17 mouse cellular contexts compared by ENCODE assay signal in the genomic region with DNA sequence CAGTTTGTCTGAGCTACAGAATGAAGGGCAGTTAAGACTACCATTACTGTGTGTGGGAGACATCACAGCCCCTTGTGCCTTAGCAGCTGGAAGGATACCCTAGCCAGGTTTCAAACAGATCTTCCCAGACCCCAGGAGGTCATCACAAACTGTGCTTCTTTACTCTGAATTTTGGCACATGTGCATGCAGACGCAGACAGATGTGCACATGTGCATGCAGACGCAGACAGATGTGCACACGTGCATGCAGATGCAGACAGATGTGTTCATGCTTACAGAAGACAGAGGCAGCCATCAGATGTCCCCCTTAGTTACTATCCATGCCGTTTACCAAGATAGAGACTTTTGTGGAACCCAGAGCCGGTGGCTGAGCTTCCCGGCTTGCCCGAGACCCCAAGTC. TPM values are rescaled to one million over a fixed set of nuclear protein-coding genes. Genes with fewer than 3 reads are reported as not detected.
DNase-seq lines count a peak whose midpoint lies in the region; ATAC-seq and TF ChIP-seq lines count a peak whose summit lies in the region.
"Had no signal": no experiment of that assay in that cellular context is flagged by ENCODE, and none has a peak within 500 bp of the region (broad histone marks: within the 10 kb centered on the region; RNA-seq: fewer than 3 reads in every experiment).

No protein-coding gene starts in this region.

- no peak for TF ChIP-seq CTCF in heart, adult 2 months (IDR thresholded peaks at IDR 0.05)
- TF ChIP-seq CTCF in lung, adult 2 months (IDR thresholded peaks at IDR 0.05; ENCODE audit: insufficient read depth, low read length): no peak

- no peaks in the 10 kb centered on the region for H3K9me3 ChIP-seq in midbrain, embryonic 11.5 days (ENCODE audit: control insufficient read depth, low read length)
- H3K9me3 ChIP-seq in midbrain, embryonic 14.5 days (ENCODE audit: control insufficient read depth, low read length): no peaks in the 10 kb centered on the region
- H3K9me3 ChIP-seq in liver, embryonic 12.5 days (replicated peaks): no peaks in the 10 kb centered on the region
- no peaks in the 10 kb centered on the region for H3K9me3 ChIP-seq in neural tube, embryonic 15.5 days (replicated peaks)
- H3K9me3 ChIP-seq: heart, embryonic 12.5 days; hindbrain, embryonic 12.5 days; midbrain, embryonic 12.5 days had no signal

- H3K36me3 ChIP-seq in heart, adult 2 months (ENCODE audit: control insufficient read depth, insufficient read depth, low read length): peaks cover 2% of the 10 kb centered on the region; the same call in 1 of the 2 replicates
- 0 out of 2 replicates have a peak, but pooled peaks cover 2% of the 10 kb centered on the region for H3K36me3 ChIP-seq in midbrain, embryonic 11.5 days (ENCODE audit: control insufficient read depth, insufficient read depth, low read length)
- no peaks in the 10 kb centered on the region for H3K36me3 ChIP-seq in midbrain, embryonic 14.5 days (ENCODE audit: control insufficient read depth, insufficient read depth, low read length)
- H3K36me3 ChIP-seq in liver, embryonic 12.5 days: peaks cover 47% of the 10 kb centered on the region
- H3K36me3 ChIP-seq in neural tube, embryonic 15.5 days: no peaks in the 10 kb centered on the region
- H3K36me3 ChIP-seq: hindbrain, embryonic 12.5 days had no signal

- intact Hi-C loops in heart, adult 2 months (cut with DNase I): no loop called here
- intact Hi-C loops in heart, postnatal 36 days (cut with DNase I): no loop called here

- no peak overlapping the region for H3K9ac ChIP-seq in heart, adult 2 months (ENCODE audit: low read depth, low read length)
- H3K9ac ChIP-seq in midbrain, embryonic 11.5 days (ENCODE audit: low read length): no peak overlapping the region
- no peak overlapping the region for H3K9ac ChIP-seq in midbrain, embryonic 14.5 days (replicated peaks; ENCODE audit: low read length)
- H3K9ac ChIP-seq in liver, embryonic 12.5 days: no peak overlapping the region
- H3K9ac ChIP-seq in neural tube, embryonic 15.5 days (replicated peaks): no peak overlapping the region
- H3K9ac ChIP-seq: heart, embryonic 12.5 days; midbrain, embryonic 12.5 days had no signal

- peaks cover 4% of the 10 kb centered on the region; the same call in 1 of the 2 replicates for H3K79me2 ChIP-seq in heart, adult 2 months (replicated peaks; ENCODE audit: control insufficient read depth, insufficient read depth, low read length)

- H3K4me2 ChIP-seq in midbrain, embryonic 11.5 days: no peak overlapping the region
- no peak overlapping the region for H3K4me2 ChIP-seq in midbrain, embryonic 14.5 days (ENCODE audit: low read length)
- H3K4me2 ChIP-seq in liver, embryonic 12.5 days: peak overlapping the region; percentile 73
- no peak overlapping the region for H3K4me2 ChIP-seq in neural tube, embryonic 15.5 days
- H3K4me2 ChIP-seq: heart, embryonic 12.5 days; hindbrain, embryonic 12.5 days; midbrain, embryonic 12.5 days had no signal

- no peak for TF ChIP-seq POLR2A in heart, adult 2 months (IDR thresholded peaks at IDR 0.05; ENCODE audit: insufficient read depth, low read depth, low read length)
- no peak for TF ChIP-seq POLR2A in lung, adult 2 months (IDR thresholded peaks at IDR 0.05; ENCODE audit: borderline replicate concordance, extremely low read depth, low read depth, low read length)

- DNase-seq in heart, adult 2 months: peak in 1 of 2 experiments; percentile 13
- no peak for DNase-seq in heart, postnatal 36 days
- peak; percentile 10 for DNase-seq in midbrain, embryonic 11.5 days (ENCODE audit: low spot score, missing footprints)
- no peak for DNase-seq in midbrain, embryonic 14.5 days
- no peak for DNase-seq in lung, adult 2 months
- DNase-seq: adrenal gland, postnatal 36 days; gastrocnemius, postnatal 14 days; kidney, adult 9 months; layer of hippocampus, adult 9-11 months; left cerebral cortex, postnatal 4 days; lung, postnatal 10 days; right cerebral cortex, postnatal 25 days had no signal

- peaks cover 59% of the 10 kb centered on the region for H3K4me1 ChIP-seq in heart, adult 2 months (ENCODE audit: control insufficient read depth, insufficient read depth, low read length)
- H3K4me1 ChIP-seq in midbrain, embryonic 11.5 days (ENCODE audit: control insufficient read depth, insufficient read depth, low read length): peaks cover 18% of the 10 kb centered on the region
- H3K4me1 ChIP-seq in midbrain, embryonic 14.5 days (ENCODE audit: control insufficient read depth, insufficient read depth, low read length): peaks cover 34% of the 10 kb centered on the region
- peaks cover 98% of the 10 kb centered on the region for H3K4me1 ChIP-seq in liver, embryonic 12.5 days
- peaks cover 60% of the 10 kb centered on the region for H3K4me1 ChIP-seq in neural tube, embryonic 15.5 days
- H3K4me1 ChIP-seq in lung, adult 2 months (ENCODE audit: control insufficient read depth, insufficient read depth, low read length): peaks cover 51% of the 10 kb centered on the region

- no peaks in the 10 kb centered on the region for H3K27me3 ChIP-seq in heart, adult 2 months (ENCODE audit: control insufficient read depth, insufficient read depth, low read length)
- no peaks in the 10 kb centered on the region for H3K27me3 ChIP-seq in midbrain, embryonic 11.5 days (ENCODE audit: control insufficient read depth, insufficient read depth, low read length)
- no peaks in the 10 kb centered on the region for H3K27me3 ChIP-seq in midbrain, embryonic 14.5 days (ENCODE audit: control insufficient read depth, insufficient read depth, low read length)
- H3K27me3 ChIP-seq in liver, embryonic 12.5 days (replicated peaks): no peaks in the 10 kb centered on the region
- H3K27me3 ChIP-seq in neural tube, embryonic 15.5 days (replicated peaks): no peaks in the 10 kb centered on the region
- H3K27me3 ChIP-seq: heart, embryonic 12.5 days; hindbrain, embryonic 12.5 days; midbrain, embryonic 12.5 days had no signal

- 81% methylated on average over 7 of the region's 7 CpGs for WGBS in heart, adult 2 months
- WGBS in midbrain, embryonic 11.5 days: 93% methylated on average over 7 of the region's 7 CpGs
- WGBS in midbrain, embryonic 14.5 days: 93% methylated on average over 7 of the region's 7 CpGs
- 75% methylated on average over 7 of the region's 7 CpGs for WGBS in liver, embryonic 12.5 days (ENCODE audit: insufficient replicate concordance)
- WGBS in neural tube, embryonic 15.5 days: 86% methylated on average over 7 of the region's 7 CpGs
- WGBS in lung, adult 2 months: 89% methylated on average over 7 of the region's 7 CpGs

- no peak overlapping the region for H3K4me3 ChIP-seq in heart, adult 2 months
- no peak overlapping the region for H3K4me3 ChIP-seq in midbrain, embryonic 11.5 days (ENCODE audit: low read depth, low read length)
- H3K4me3 ChIP-seq in midbrain, embryonic 14.5 days (replicated peaks; ENCODE audit: low read depth, low read length): no peak overlapping the region
- H3K4me3 ChIP-seq in liver, embryonic 12.5 days: no peak overlapping the region
- no peak overlapping the region for H3K4me3 ChIP-seq in neural tube, embryonic 15.5 days (replicated peaks)
- no peak overlapping the region for H3K4me3 ChIP-seq in lung, adult 2 months (replicated peaks; ENCODE audit: extremely low read depth, low read depth, low read length)
- H3K4me3 ChIP-seq: heart, embryonic 12.5 days; hindbrain, embryonic 12.5 days; midbrain, embryonic 12.5 days had no signal

- peak overlapping the region; percentile 60; the same call in 1 of the 2 replicates for H3K27ac ChIP-seq in heart, adult 2 months
- H3K27ac ChIP-seq in midbrain, embryonic 11.5 days (ENCODE audit: low read depth, low read length): no peak overlapping the region
- no peak overlapping the region for H3K27ac ChIP-seq in midbrain, embryonic 14.5 days (replicated peaks; ENCODE audit: low read depth, low read length)
- H3K27ac ChIP-seq in liver, embryonic 12.5 days: peak overlapping the region; percentile 71
- H3K27ac ChIP-seq in neural tube, embryonic 15.5 days (replicated peaks): no peak overlapping the region
- H3K27ac ChIP-seq: hindbrain, embryonic 12.5 days; midbrain, embryonic 12.5 days had no signal

- no peak for TF ChIP-seq EP300 in heart, adult 2 months (IDR thresholded peaks at IDR 0.05; ENCODE audit: insufficient read depth, low read depth, low read length)

- no peak for ATAC-seq in midbrain, embryonic 11.5 days (ENCODE audit: low FRiP score)
- no peak for ATAC-seq in midbrain, embryonic 14.5 days (ENCODE audit: low FRiP score, low TSS enrichment)
- ATAC-seq in liver, embryonic 12.5 days: no peak
- no peak for ATAC-seq in neural tube, embryonic 15.5 days (ENCODE audit: low FRiP score)

RNA-seq across cellular contexts. Expression of gene Grk2, which starts 6.9 kb away (rescaled TPM):
- total RNA-seq in heart, adult 2 months (2021): 10 to 100 TPM; 56.0 to 59.0 TPM
- polyA plus RNA-seq in heart, adult 2 months (2012; rRNA removed): 53.6 and 61.3 TPM in 2 replicates
- 10 to 100 TPM; 47.5 to 50.4 TPM for total RNA-seq in heart, postnatal 36 days (2021)
- 13.2 and 16.5 TPM in 2 replicates for polyA plus RNA-seq in midbrain, embryonic 11.5 days (2014; fragmentation: Nextera tagmentation; extraction: Ambion mirVana)
- polyA plus RNA-seq in midbrain, embryonic 14.5 days (2014; fragmentation: Nextera tagmentation; extraction: Ambion mirVana): 29.0 and 30.0 TPM in 2 replicates
- polyA plus RNA-seq in liver, embryonic 12.5 days (2016; fragmentation: Nextera tagmentation; extraction: Ambion mirVana): 15.7 and 17.9 TPM in 2 replicates
- 26.2 and 31.3 TPM in 2 replicates for polyA plus RNA-seq in neural tube, embryonic 15.5 days (2015; fragmentation: Nextera tagmentation; extraction: Ambion mirVana)
- polyA plus RNA-seq in lung, adult 2 months (2012; rRNA removed): 110 and 120 TPM in 2 replicates

RNA-seq across cellular contexts. Expression of gene Ankrd13d, which starts 16.2 kb away (rescaled TPM):
- total RNA-seq in heart, adult 2 months (2021): under 1 TPM; 0.34 to 0.60 TPM
- polyA plus RNA-seq in heart, adult 2 months (2012; rRNA removed): 1.4 and 1.5 TPM in 2 replicates
- total RNA-seq in heart, postnatal 36 days (2021): under 1 TPM; 0.51 to 0.80 TPM
- polyA plus RNA-seq in midbrain, embryonic 11.5 days (2014; fragmentation: Nextera tagmentation; extraction: Ambion mirVana): 8.5 and 8.8 TPM in 2 replicates
- polyA plus RNA-seq in midbrain, embryonic 14.5 days (2014; fragmentation: Nextera tagmentation; extraction: Ambion mirVana): 34.5 and 39.3 TPM in 2 replicates
- 0.99 and 1.4 TPM in 2 replicates for polyA plus RNA-seq in liver, embryonic 12.5 days (2016; fragmentation: Nextera tagmentation; extraction: Ambion mirVana)
- 63.0 and 75.4 TPM in 2 replicates for polyA plus RNA-seq in neural tube, embryonic 15.5 days (2015; fragmentation: Nextera tagmentation; extraction: Ambion mirVana)
- polyA plus RNA-seq in lung, adult 2 months (2012; rRNA removed): 7.3 and 8.4 TPM in 2 replicates

RNA-seq across cellular contexts. Expression of gene Ssh3, which starts 30.1 kb away (rescaled TPM):
- total RNA-seq in heart, adult 2 months (2021): 1 to 10 TPM; 6.7 to 7.3 TPM
- polyA plus RNA-seq in heart, adult 2 months (2012; rRNA removed): 13.7 and 15.9 TPM in 2 replicates
- 1 to 10 TPM; 7.2 to 8.6 TPM for total RNA-seq in heart, postnatal 36 days (2021)
- 2.1 and 2.3 TPM in 2 replicates for polyA plus RNA-seq in midbrain, embryonic 11.5 days (2014; fragmentation: Nextera tagmentation; extraction: Ambion mirVana)
- polyA plus RNA-seq in midbrain, embryonic 14.5 days (2014; fragmentation: Nextera tagmentation; extraction: Ambion mirVana): 8.8 and 12.8 TPM in 2 replicates
- polyA plus RNA-seq in liver, embryonic 12.5 days (2016; fragmentation: Nextera tagmentation; extraction: Ambion mirVana): 2.2 and 2.6 TPM in 2 replicates
- 19.8 TPM in 2 replicates for polyA plus RNA-seq in neural tube, embryonic 15.5 days (2015; fragmentation: Nextera tagmentation; extraction: Ambion mirVana)
- polyA plus RNA-seq in lung, adult 2 months (2012; rRNA removed): 82.3 and 98.0 TPM in 2 replicates

Comparison
In these comparisons a context has a peak if more than half of its experiments do, and no peak if none do; other contexts are left out.
1. H3K27ac ChIP-seq: peak in heart, adult 2 months (single experiment) and liver, embryonic 12.5 days (single experiment); none in midbrain, embryonic 11.5 days (single experiment), midbrain, embryonic 14.5 days (single experiment) and neural tube, embryonic 15.5 days (single experiment).